Mouse (Mus musculus) duodenum, adult 2 months (tissue): ENCODE results near the gene Clasp2. TPM values are rescaled to one million over a fixed set of nuclear protein-coding genes. Genes with fewer than 3 reads are reported as not detected.

Experiments used
- polyA plus RNA-seq: library from polyadenylated mRNA; depleted of rRNA; stranded (reverse); fragments of >200 nt; gene quantifications from 2 replicates; pipeline ENCODE4 v1.2.3, GENCODE M21; 2012; ENCODE audit warnings: low replicate concordance; rRNA removed

Gene Clasp2
- polyA plus RNA-seq: 1.7 and 2.4 TPM in 2 replicates

GRCm38 (mm10) chr9:113741108-113741636 is at the start of gene Clasp2:
Gene Clasp2 (plus strand): TSS chr9:113741473.

GRCm38 (mm10) chr9:113707481-113708360 is 33.6 kb upstream of the Clasp2 start, which contains the start of gene Pdcd6ip:
Gene Pdcd6ip (minus strand): TSS chr9:113708259.

GRCm38 (mm10) chr9:113930534-113931374 is 189.5 kb downstream of the Clasp2 start, which contains the start of gene Ubp1:
Gene Ubp1 (plus strand): TSS chr9:113930934.

Other genes with a start within 250 kb of the Clasp2 start
- 188 and 199 TPM in 2 replicates for gene Pdcd6ip, start 33.2 kb upstream of the Clasp2 start, polyA plus RNA-seq
- gene Ubp1, start 189.5 kb downstream of the Clasp2 start, polyA plus RNA-seq: 23.5 and 36.3 TPM in 2 replicates